Mouse (Mus musculus): ENCODE data around the gene Usp15.
"Not testable (repeated sequence)": the region's sequence is repeated elsewhere in the genome, so short reads cannot be mapped to it uniquely, and the experiment has no call there.

Usp15 gene

GRCm38 (mm10) chr10:123196835-123197559 is at the start of gene Usp15:
Usp15 (minus strand) TSS chr10:123196995.
- DNase-seq = peak; percentile 95

- DNase-seq = no peak
These were observed 32.6 kb upstream of the Usp15 start for GRCm38 (mm10) chr10:123229420-123229819.

- DNase-seq = no peak
These were observed 26.0 kb upstream of the Usp15 start for GRCm38 (mm10) chr10:123222785-123223184.

- DNase-seq = no peak
These were observed 12.7 kb upstream of the Usp15 start for GRCm38 (mm10) chr10:123209517-123209916.

- DNase-seq = no peak
These were observed 11.5 kb upstream of the Usp15 start for GRCm38 (mm10) chr10:123208336-123208735.

GRCm38 (mm10) chr10:123206074-123206473 is 9.3 kb upstream of the Usp15 start:
- DNase-seq = no peak

- not testable (repeated sequence) for DNase-seq
These were observed 8.6 kb upstream of the Usp15 start for GRCm38 (mm10) chr10:123205364-123205763.

- DNase-seq = no peak
These were observed 5.4 kb upstream of the Usp15 start for GRCm38 (mm10) chr10:123201981-123202758.

GRCm38 (mm10) chr10:123201436-123201835 is 4.6 kb upstream of the Usp15 start:
- DNase-seq = no peak

- DNase-seq = no peak
These were observed 4.2 kb upstream of the Usp15 start for GRCm38 (mm10) chr10:123200996-123201395.

- no peak for DNase-seq
These were observed 3.5 kb upstream of the Usp15 start for GRCm38 (mm10) chr10:123200320-123200659.

- no peak for DNase-seq
These were observed 3.0 kb upstream of the Usp15 start for GRCm38 (mm10) chr10:123199615-123200319.

- DNase-seq = no peak
These were observed 2.3 kb upstream of the Usp15 start for GRCm38 (mm10) chr10:123199119-123199518.

GRCm38 (mm10) chr10:123198183-123198582 is 1.4 kb upstream of the Usp15 start:
- no peak for DNase-seq

GRCm38 (mm10) chr10:123195961-123196834 is 597 bp downstream of the Usp15 start:
- peak; percentile 45 for DNase-seq

- no peak for DNase-seq
These were observed 1.3 kb downstream of the Usp15 start for GRCm38 (mm10) chr10:123195501-123195900.

GRCm38 (mm10) chr10:123191038-123191437 is 5.8 kb downstream of the Usp15 start:
- no peak for DNase-seq

- DNase-seq = no peak
These were observed 9.5 kb downstream of the Usp15 start for GRCm38 (mm10) chr10:123187337-123187736.

- no peak for DNase-seq
These were observed 10.9 kb downstream of the Usp15 start for GRCm38 (mm10) chr10:123185907-123186306.

GRCm38 (mm10) chr10:123183743-123184142 is 13.1 kb downstream of the Usp15 start:
- DNase-seq = no peak

- peak; percentile 52 for DNase-seq
These were observed 13.6 kb downstream of the Usp15 start for GRCm38 (mm10) chr10:123183243-123183642.

- no peak for DNase-seq
These were observed 14.4 kb downstream of the Usp15 start for GRCm38 (mm10) chr10:123182391-123182790.

- DNase-seq = no peak
These were observed 21.0 kb downstream of the Usp15 start for GRCm38 (mm10) chr10:123175771-123176170.

All from kidney, adult 9 months (tissue).